Mouse (Mus musculus): Measurements from ENCODE around the gene Gys1. TPM values are rescaled to one million over a fixed set of nuclear protein-coding genes. Genes with fewer than 3 reads are reported as not detected.
A peak's percentile ranks its signal among the peaks of the same experiment; 100 is the strongest.

The Gys1 gene
- polyA plus RNA-seq, 1 experiment from 2014 or later: 47.3 TPM

DNA sequence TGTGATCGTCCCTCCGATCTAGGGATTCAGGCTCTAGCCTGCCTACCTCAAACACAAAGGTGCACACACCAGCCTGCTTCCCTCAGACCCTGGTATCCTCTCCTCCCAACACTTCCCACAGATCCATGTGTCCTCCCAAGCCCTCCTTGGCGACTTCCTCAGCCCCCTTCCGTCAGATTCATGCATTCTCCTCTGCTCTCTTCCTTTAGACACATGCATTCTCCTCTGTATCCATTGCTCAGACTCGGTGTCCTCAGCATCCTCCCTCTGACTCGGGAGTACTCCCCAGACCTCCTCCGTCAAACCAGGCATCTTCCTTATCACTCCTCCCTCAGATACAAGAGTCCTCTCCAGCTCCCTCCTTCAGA lies 825 bp upstream of the Gys1 start:
- 0% methylated on average over 7 of the region's 7 CpGs for WGBS
- peak overlapping the region; percentile 81 for H3K4me3 ChIP-seq (replicated peaks; ENCODE audit: low read length)
- H3K27ac ChIP-seq (ENCODE audit: low read length): peak overlapping the region; percentile 88
- peak overlapping the region; percentile 89 for H3K4me2 ChIP-seq (ENCODE audit: low read depth, low read length)
- no peaks in the 10 kb centered on the region for H3K27me3 ChIP-seq (ENCODE audit: control insufficient read depth, insufficient read depth, low read length)
- no peak for ATAC-seq (ENCODE audit: insufficient read depth, low FRiP score)
- H3K36me3 ChIP-seq (ENCODE audit: control insufficient read depth, insufficient read depth, low read length): no peaks in the 10 kb centered on the region; the same call in 1 of the 2 replicates
- H3K4me1 ChIP-seq (ENCODE audit: control insufficient read depth, insufficient read depth, low read length): peaks cover 37% of the 10 kb centered on the region
- H3K9me3 ChIP-seq (replicated peaks; ENCODE audit: control insufficient read depth, low read length): no peaks in the 10 kb centered on the region
- H3K9ac ChIP-seq (ENCODE audit: low read length): peak overlapping the region; percentile 84

DNA sequence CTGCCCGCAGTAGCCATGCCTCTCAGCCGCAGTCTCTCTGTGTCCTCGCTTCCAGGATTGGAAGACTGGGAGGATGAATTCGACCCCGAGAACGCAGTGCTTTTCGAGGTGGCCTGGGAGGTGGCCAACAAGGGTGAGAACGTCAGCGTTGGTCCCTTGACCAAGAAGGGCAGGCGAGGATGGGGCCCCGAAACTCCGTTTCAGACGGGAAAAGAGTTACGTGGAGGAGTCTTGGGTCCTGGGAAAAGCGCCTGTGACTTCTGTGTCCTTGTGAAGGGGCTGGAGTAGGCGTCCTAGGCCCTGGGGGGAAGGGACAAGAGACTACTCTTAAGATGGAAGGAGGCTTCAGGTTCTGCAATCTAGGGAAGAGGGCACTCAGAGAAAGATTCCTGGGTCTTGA lies 394 bp downstream of the Gys1 start:
- no peaks in the 10 kb centered on the region; the same call in 1 of the 2 replicates for H3K36me3 ChIP-seq (ENCODE audit: control insufficient read depth, insufficient read depth, low read length)
- H3K4me3 ChIP-seq (replicated peaks; ENCODE audit: low read length): peak overlapping the region; percentile 81
- H3K9me3 ChIP-seq (replicated peaks; ENCODE audit: control insufficient read depth, low read length): no peaks in the 10 kb centered on the region
- peak overlapping the region; percentile 78 for H3K27ac ChIP-seq (ENCODE audit: low read length)
- WGBS: under 1% methylated on average over 16 of the region's 16 CpGs
- peaks cover 37% of the 10 kb centered on the region for H3K4me1 ChIP-seq (ENCODE audit: control insufficient read depth, insufficient read depth, low read length)
- H3K27me3 ChIP-seq (ENCODE audit: control insufficient read depth, insufficient read depth, low read length): no peaks in the 10 kb centered on the region
- peak overlapping the region; percentile 56 for H3K4me2 ChIP-seq (ENCODE audit: low read depth, low read length)
- H3K9ac ChIP-seq (ENCODE audit: low read length): peak overlapping the region; percentile 87
- ATAC-seq (ENCODE audit: insufficient read depth, low FRiP score): no peak

DNA sequence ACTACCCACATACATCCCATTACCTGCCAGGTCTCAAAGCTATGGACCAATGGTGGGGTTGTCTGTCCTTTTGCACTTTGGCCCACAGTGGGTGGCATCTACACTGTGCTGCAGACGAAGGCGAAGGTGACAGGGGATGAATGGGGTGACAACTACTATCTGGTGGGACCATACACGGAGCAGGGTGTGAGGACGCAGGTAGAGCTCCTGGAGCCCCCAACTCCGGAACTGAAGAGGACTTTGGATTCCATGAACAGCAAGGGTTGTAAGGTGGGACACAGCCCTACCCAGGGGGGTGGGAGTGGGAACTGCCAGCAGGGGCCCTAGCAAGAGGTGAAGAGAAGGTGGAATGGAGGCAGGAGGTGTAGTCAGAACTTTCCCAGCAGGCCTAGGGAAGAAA lies 1.8 kb downstream of the Gys1 start:
- 90% methylated on average over 5 of the region's 5 CpGs for WGBS
- Histone ChIP-seq H3K9ac (ENCODE audit: low read length) (peak overlapping the region; percentile 28; the same call in 1 of the 2 replicates), H3K4me3 (replicated peaks; ENCODE audit: low read length) (no peak overlapping the region), H3K27me3 (ENCODE audit: control insufficient read depth, insufficient read depth, low read length) (no peaks in the 10 kb centered on the region), H3K4me1 (ENCODE audit: control insufficient read depth, insufficient read depth, low read length) (peaks cover 37% of the 10 kb centered on the region), H3K27ac (ENCODE audit: low read length) (no peak overlapping the region), H3K9me3 (replicated peaks; ENCODE audit: control insufficient read depth, low read length) (no peaks in the 10 kb centered on the region), H3K4me2 (ENCODE audit: low read depth, low read length) (peak overlapping the region; percentile 56; the same call in 1 of the 2 replicates), H3K36me3 (ENCODE audit: control insufficient read depth, insufficient read depth, low read length) (no peaks in the 10 kb centered on the region; the same call in 1 of the 2 replicates)
- ATAC-seq (ENCODE audit: insufficient read depth, low FRiP score): no peak

DNA sequence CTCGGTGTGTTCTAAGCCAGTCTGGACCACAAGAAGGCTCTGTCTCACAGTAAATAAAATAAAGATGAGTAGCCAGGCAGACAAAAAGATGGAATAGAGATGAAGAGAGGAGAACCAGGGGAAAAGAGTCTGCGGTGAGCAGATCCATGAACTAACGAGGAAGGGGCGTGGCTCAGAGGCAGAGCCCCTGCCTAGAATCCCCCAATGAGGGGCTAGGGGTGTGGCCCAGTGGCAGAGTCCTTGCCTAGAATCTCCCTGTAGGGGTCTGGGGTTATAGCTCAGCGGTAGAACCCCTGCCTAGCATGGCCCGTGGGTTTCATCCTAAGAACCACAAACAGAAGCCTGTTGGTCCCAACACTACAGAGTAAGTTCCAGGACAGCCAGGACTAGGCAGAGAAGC lies 2.4 kb downstream of the Gys1 start:
- Histone ChIP-seq H3K9ac (ENCODE audit: low read length) (peak overlapping the region; percentile 53; the same call in 1 of the 2 replicates), H3K27me3 (ENCODE audit: control insufficient read depth, insufficient read depth, low read length) (no peaks in the 10 kb centered on the region), H3K4me3 (replicated peaks; ENCODE audit: low read length) (no peak overlapping the region), H3K4me2 (ENCODE audit: low read depth, low read length) (peak overlapping the region; percentile 36; the same call in 1 of the 2 replicates), H3K4me1 (ENCODE audit: control insufficient read depth, insufficient read depth, low read length) (peaks cover 37% of the 10 kb centered on the region), H3K27ac (ENCODE audit: low read length) (no peak overlapping the region), H3K9me3 (replicated peaks; ENCODE audit: control insufficient read depth, low read length) (no peaks in the 10 kb centered on the region), H3K36me3 (ENCODE audit: control insufficient read depth, insufficient read depth, low read length) (no peaks in the 10 kb centered on the region)
- no peak for ATAC-seq (ENCODE audit: insufficient read depth, low FRiP score)
- 48% methylated on average over 6 of the region's 6 CpGs for WGBS

DNA sequence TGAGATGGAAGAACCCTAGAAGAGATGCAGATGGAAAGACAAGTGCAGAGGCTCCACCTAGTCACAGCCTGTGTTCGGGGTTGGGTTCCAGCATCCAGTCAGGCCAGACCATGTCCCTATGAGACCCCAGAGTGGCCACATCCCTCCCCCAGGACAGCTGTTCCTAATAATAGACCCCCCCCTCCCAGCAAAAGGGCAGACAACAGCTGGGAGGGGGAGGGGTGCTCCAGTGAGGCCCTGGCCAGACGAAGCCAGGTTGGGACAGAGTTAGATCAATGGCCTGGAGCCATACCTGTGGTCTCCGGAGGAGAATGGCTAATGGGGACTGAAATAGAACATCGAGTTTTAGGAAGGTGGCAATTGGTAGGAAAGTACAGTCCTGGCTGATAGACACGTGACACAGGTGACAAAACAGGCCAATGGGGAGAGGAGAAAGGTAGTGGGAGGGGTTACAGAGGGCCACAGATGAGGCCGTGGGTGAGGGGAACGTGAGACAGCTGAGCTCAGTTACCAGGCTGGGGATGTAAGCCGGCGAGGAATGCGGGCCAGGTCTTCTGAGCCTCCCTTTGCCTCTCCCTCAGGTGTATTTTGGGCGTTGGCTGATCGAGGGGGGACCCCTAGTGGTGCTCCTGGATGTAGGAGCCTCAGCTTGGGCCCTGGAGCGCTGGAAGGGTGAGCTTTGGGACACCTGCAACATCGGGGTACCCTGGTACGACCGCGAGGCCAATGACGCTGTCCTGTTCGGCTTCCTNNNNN lies 3.1 kb downstream of the Gys1 start, which contains the start of gene Ruvbl2:
TSS of gene Ruvbl2 (minus strand) at position 576 of the 756 bp plus-strand sequence.
- no peak for ATAC-seq (ENCODE audit: insufficient read depth, low FRiP score)
- Histone ChIP-seq H3K27ac (ENCODE audit: low read length) (no peak within 1 kb of the TSS), H3K9ac (ENCODE audit: low read length) (peak within 1 kb of the TSS; percentile 53; the same call in 1 of the 2 replicates), H3K4me1 (ENCODE audit: control insufficient read depth, insufficient read depth, low read length) (peaks cover 35% of the 10 kb centered on the region), H3K27me3 (ENCODE audit: control insufficient read depth, insufficient read depth, low read length) (no peaks in the 10 kb centered on the region), H3K4me2 (ENCODE audit: low read depth, low read length) (peak within 1 kb of the TSS; percentile 36), H3K9me3 (replicated peaks; ENCODE audit: control insufficient read depth, low read length) (no peaks in the 10 kb centered on the region), H3K36me3 (ENCODE audit: control insufficient read depth, insufficient read depth, low read length) (no peaks in the 10 kb centered on the region), H3K4me3 (replicated peaks; ENCODE audit: low read length) (no peak within 1 kb of the TSS)
- 26% methylated on average over 19 of the region's 19 CpGs for WGBS

DNA sequence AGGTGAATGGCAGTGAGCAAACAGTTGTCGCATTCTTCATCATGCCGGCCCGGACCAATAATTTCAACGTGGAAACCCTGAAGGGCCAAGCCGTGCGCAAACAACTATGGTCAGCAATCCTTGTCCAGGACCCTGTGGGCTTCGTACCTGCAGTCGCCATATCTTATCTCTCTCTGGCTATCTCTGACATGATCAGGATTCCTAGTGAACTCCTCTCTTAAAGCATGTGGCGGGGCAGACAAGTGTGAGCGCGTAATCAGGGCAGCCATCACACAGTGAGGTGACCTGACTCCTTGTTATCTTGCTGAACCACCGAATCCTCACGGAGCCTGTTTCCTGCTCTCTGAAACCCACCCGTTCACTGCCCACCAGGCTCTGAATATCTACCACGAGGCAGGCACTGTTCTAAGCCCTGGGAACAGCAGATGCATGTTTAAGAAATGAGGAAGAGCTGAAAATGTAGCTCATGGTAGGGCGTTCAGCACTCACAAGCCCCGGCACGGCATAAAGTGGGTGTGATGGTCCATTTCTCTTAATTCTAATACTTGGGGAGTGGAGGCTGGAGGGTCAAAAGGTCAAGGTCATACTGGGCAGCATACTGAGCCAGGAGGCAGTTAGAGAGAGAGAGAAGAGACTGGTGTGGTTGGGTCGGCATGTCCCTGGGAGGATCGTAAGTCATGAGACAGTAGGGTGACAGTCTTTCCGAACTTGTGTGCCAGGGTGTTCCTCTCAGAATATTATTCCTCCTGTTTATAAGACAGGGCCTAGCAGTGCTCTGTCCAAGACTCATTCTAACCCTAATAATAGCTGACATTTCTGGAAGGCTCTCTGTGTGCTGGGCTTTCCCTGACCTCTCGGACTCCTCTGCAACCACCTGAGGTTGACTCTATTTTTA lies 9.1 kb downstream of the Gys1 start:
- no peak for ATAC-seq (ENCODE audit: insufficient read depth, low FRiP score)
- Histone ChIP-seq H3K9me3 (replicated peaks; ENCODE audit: control insufficient read depth, low read length) (no peaks in the 10 kb centered on the region), H3K4me1 (ENCODE audit: control insufficient read depth, insufficient read depth, low read length) (no peaks in the 10 kb centered on the region), H3K4me2 (ENCODE audit: low read depth, low read length) (no peak overlapping the region), H3K4me3 (replicated peaks; ENCODE audit: low read length) (no peak overlapping the region), H3K27ac (ENCODE audit: low read length) (no peak overlapping the region), H3K9ac (ENCODE audit: low read length) (no peak overlapping the region), H3K36me3 (ENCODE audit: control insufficient read depth, insufficient read depth, low read length) (no peaks in the 10 kb centered on the region), H3K27me3 (ENCODE audit: control insufficient read depth, insufficient read depth, low read length) (no peaks in the 10 kb centered on the region)
- 76% methylated on average over 22 of the region's 22 CpGs for WGBS

DNA sequence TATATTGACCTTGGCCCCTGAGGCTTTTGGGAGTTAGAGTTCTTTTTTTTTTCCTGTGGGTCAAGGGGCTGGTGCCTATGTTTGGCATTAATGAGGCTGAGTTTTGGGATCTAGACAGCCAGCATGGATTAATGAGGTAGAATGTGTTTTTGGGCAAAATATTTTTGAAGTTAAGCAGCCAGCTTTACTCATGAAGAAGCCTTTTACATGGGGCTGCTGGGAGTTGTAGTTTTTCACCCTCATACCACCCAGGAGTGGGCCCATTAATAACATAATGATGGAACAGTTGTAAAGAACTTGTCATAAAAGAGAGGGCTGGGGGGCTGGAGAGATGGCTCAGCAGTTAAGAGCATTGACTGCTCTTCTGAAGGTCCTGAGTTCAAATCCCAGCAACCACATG lies 11.9 kb downstream of the Gys1 start:
- Histone ChIP-seq H3K4me3 (replicated peaks; ENCODE audit: low read length) (no peak overlapping the region), H3K27ac (ENCODE audit: low read length) (no peak overlapping the region), H3K4me2 (ENCODE audit: low read depth, low read length) (no peak overlapping the region), H3K27me3 (ENCODE audit: control insufficient read depth, insufficient read depth, low read length) (no peaks in the 10 kb centered on the region), H3K4me1 (ENCODE audit: control insufficient read depth, insufficient read depth, low read length) (no peaks in the 10 kb centered on the region), H3K36me3 (ENCODE audit: control insufficient read depth, insufficient read depth, low read length) (no peaks in the 10 kb centered on the region), H3K9me3 (replicated peaks; ENCODE audit: control insufficient read depth, low read length) (no peaks in the 10 kb centered on the region), H3K9ac (ENCODE audit: low read length) (no peak overlapping the region)
- no peak for ATAC-seq (ENCODE audit: insufficient read depth, low FRiP score)

DNA sequence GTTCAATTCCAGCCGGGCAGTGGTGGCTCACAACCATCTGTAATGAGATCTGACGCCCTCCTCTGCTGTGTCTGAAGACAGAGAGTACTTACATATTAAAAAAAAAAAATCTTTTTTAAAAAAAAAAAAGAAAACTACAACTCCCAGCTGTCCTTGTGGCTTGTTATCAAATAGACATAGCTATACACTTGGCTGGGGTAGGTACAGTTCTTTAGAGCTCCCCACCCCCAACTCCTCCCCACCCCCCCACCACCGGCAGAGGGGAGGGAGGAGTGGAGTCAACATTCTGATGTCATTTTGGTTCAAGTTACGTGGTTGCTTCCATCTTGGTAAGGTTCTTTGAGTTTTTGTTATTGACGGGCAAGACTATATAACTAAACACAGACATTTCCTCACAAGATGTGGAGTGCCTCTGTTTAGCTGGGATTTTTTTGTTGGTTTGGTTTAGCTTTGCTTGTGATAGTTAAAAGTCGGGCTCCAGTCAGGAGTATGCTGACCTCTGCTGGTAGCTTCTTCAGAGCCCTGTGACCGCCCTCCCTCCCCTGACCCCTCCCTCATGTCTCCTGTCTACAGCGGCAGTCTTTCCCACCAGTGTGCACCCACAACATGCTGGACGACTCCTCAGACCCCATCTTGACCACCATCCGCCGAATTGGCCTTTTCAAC lies 12.8 kb downstream of the Gys1 start:
- Histone ChIP-seq H3K4me2 (ENCODE audit: low read depth, low read length) (no peak overlapping the region), H3K4me1 (ENCODE audit: control insufficient read depth, insufficient read depth, low read length) (no peaks in the 10 kb centered on the region), H3K27me3 (ENCODE audit: control insufficient read depth, insufficient read depth, low read length) (no peaks in the 10 kb centered on the region), H3K9me3 (replicated peaks; ENCODE audit: control insufficient read depth, low read length) (no peaks in the 10 kb centered on the region), H3K9ac (ENCODE audit: low read length) (no peak overlapping the region), H3K36me3 (ENCODE audit: control insufficient read depth, insufficient read depth, low read length) (no peaks in the 10 kb centered on the region), H3K27ac (ENCODE audit: low read length) (no peak overlapping the region), H3K4me3 (replicated peaks; ENCODE audit: low read length) (no peak overlapping the region)
- WGBS: 30% methylated on average over 11 of the region's 11 CpGs
- ATAC-seq (ENCODE audit: insufficient read depth, low FRiP score): no peak
